Mouse (Mus musculus) lung, postnatal 0 days (tissue): ENCODE measurements around the gene Ano10.

Source experiments
- CTCF ChIP-seq: IDR thresholded peaks from 2 replicates; pipeline ENCODE4 v1.5.1; 2016; ENCODE audit warnings: antibody characterized with exemption, mild to moderate bottlenecking
- EP300 ChIP-seq: IDR thresholded peaks from 2 replicates; pipeline ENCODE4 v1.6.1; 2016; ENCODE audit warnings: antibody characterized with exemption, mild to moderate bottlenecking, control low read depth

DNA sequence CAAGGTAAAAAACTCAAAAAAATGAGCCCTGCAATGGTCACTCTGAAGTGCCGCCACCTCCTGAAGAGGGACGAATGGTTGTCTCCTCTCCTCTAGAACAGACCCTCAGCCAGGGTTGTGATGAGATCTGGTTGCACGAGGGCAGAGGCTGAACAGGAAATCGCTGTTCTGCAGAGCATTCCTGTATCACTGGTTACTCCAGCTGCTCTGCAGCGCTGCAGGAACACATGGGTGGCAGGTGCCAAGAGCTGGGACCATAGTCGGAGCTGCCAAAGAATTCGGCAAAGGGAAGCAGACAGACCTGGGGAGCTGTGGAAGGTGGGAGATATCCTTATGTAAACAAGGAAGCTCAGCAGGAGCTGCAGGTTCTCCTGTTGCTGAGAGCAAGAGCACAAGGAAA is 51.4 kb downstream of the Ano10 start:
- TF ChIP-seq CTCF, result no peak
- no peak for TF ChIP-seq EP300
